Mouse (Mus musculus): ENCODE results near the gene AC140267.1.
A peak's percentile ranks its signal among the peaks of the same experiment; 100 is the strongest.

AC140267.1 gene

DNA sequence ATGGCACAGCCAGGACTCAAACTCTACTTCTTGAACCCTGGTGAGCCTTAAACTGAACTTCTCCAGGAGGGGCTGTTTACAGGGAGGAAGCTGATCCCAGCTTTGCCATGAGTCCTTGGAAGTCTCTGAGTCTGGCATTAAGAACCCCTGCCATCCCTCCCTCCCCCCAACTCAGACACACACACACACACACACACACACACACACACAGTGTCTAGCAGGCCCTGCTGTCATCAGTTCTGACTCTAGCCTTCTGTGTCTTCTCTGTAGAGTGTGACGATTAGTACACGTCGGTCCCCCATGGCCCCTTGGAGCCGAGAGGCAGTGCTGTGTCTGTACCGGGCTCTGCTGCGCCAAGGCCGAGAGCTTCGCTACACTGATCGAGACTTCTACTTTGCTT lies at the start of gene AC140267.1:
Gene AC140267.1, plus strand, starts transcription at position 301 of the 400 bp plus-strand sequence.
- DNase-seq (ENCODE audit: low spot score in 2 of 2): no peak

DNA sequence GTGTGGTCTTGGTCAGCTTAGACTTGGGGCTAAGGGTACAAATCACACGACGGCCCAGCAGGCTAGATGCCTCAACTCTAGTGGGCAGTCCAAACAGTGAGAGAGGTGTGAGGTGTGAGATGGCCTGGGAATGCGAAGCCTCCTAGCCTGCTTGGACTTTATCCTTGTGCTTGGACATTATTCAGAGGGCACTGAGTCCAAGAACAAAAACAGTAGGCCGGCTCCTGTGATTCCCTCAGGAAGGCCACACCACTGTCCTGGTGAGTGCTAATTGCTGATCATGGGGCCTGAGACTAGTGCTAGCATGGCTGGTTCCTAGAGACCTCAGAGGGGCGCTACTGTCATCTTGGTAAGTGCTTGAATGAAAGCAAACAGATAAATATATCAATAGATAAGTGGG lies 46.7 kb upstream of the AC140267.1 start:
- DNase-seq (ENCODE audit: low spot score in 2 of 2): no peak

DNA sequence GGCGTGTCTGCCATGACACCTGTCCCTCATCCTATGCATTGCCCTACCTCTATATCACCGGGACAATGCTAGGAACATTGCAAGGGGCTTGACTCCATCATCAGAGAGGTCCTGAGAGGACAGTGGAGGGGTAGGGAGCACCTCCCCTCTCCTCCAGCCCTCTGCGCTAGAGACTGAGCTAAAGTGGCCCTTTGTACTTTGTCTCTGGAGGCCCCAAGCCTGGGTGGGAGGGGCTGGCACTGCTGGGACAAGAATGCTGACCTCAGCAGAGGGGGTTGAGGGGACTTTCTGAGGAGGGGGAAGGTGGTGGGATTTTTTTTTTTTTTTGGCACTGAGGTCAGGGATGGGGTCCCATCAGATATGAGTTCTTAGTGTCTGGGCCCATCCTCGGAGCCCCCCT lies 45.6 kb upstream of the AC140267.1 start:
- no peak for DNase-seq (ENCODE audit: low spot score in 2 of 2)

DNA sequence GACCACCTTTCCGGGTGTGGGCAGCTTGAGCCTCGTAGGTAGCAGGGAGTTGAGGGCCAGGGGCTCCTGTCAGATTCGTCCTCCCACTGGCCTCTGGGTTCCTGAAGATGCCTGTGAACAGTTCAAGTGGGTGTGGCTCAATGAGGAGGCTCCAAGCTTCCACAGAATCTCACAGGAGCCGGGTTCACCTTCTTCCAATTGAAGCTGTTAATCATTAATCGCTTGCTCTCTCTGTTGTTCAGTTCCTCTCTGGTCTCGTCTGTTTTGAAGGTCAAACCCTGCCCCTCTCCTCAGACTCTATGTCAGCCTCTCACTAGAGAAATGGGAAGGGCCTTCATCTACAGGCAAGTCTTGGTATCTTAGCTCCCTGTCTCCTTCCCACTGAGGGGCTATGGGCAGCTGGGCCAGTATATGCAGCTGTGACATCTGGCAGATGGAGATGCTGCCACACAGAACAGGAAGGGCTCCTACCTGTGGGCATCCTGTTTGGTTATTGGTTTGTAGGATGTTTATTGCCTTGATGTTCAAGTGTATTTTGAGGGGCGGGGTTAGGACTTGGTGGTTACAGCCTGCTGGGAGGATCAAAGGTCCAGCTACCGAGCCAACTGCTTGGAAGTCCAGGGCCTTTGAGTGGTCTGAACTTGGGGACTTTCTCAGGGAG lies 43.9 kb upstream of the AC140267.1 start:
- no peak for DNase-seq (ENCODE audit: low spot score in 2 of 2)

DNA sequence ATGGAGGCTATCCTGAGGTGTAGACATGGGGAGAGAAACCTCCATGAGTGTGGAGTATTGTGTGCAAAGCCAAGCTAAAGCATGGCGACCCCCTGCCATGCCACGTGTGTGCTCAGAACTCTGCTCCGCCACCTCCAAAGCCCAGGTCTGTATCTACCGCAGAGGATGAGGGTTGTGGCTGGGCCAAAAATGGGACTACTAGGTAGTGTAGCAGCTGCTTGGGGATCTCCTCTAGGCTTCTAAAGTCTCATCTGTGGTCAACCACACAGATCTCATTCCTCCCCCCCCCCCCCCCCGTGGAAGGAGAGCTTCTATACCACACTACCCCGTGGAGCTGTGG lies 43.4 kb upstream of the AC140267.1 start:
- no peak for DNase-seq (ENCODE audit: low spot score in 2 of 2)

DNA sequence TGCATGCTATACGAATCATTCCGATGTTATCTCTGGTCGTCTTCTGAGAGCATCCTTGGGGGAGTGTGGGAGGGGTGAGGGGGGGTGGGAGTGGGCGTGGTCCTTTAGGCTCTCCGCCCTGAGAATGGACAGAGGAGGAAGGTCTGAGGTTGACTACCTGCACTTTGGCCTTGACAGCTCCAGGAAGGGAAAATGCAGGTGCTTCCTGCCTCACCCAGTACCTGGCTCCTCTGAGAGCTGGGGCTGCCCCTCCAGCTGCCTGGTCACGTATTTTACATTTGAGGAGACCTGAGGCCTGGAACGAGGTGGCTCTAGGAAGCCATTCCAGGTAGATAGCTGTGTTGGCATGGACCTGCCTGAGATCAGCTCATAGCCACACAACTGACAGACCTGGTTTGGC lies 42.8 kb upstream of the AC140267.1 start:
- DNase-seq (ENCODE audit: low spot score in 2 of 2): no peak

DNA sequence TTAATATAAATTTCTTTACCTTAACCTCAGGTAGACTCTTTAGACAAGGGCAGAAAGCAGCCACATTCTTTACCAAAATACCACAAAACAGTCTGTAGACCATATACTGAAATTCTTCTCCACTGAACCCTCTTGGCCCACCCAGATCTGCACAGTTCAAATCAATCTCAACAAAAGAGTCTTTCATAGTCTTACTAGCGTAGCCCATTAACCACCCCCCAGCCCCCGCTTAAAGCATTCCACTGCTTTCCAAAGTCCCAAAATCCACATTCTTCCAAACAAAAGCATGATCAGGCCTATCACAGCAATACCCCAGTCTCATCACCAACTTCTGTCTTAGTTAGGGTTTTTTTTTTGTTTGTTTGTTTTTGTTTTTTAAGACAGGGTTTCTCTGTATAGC lies 36.1 kb upstream of the AC140267.1 start:
- DNase-seq (ENCODE audit: low spot score in 2 of 2): no peak

DNA sequence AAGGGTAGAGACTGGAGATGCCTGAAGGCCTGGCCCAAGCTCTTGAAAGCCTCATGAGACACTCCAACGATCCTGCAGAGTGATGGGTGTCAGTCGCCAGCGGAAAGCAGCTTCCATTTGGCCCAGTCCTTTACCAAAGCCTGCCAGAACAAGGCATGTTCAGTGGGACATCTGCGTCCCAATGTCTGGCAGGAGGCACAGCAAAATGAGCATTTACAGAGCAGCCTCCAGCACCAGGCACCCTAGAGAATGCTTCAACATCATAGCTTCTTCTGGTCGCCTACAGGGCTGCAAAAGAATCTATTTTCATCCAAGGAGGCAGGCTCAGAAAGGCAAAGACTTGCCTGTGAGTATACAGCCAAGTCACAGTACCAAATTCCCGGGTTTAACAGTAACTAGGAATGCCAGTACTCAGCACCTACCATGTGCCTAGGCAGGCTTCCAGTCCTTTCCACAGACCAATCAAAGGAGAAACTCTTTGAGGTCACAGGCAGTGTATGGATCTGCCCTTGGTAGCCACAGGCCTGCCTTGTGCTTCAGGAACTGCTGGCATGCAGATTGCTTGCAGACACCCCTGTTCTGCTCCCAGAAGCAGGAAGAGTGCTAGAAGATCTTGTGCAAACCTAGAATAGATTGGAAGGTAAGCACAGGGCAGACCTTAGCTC lies 33.4 kb upstream of the AC140267.1 start:
- DNase-seq (ENCODE audit: low spot score in 2 of 2): peak; percentile 58 to 68

DNA sequence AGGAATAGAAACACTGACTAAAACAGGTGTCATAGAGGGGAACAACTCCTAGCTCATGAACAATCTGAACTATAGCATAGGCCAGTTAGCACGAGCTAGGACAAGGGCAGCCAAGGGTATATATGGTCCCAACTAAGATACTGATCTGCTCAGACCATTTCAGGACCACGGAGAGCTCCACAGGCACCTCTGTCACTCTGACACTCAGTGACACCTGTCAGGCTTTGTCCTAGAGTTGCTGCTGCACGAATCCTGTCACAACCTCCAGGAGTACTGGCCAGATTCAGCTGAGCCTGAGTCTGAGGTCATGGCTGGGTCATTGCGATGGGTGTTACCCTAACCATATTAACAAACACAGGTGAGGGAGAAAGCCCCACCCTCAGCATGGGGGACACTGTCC lies 32.2 kb upstream of the AC140267.1 start:
- no peak for DNase-seq (ENCODE audit: low spot score in 2 of 2)

DNA sequence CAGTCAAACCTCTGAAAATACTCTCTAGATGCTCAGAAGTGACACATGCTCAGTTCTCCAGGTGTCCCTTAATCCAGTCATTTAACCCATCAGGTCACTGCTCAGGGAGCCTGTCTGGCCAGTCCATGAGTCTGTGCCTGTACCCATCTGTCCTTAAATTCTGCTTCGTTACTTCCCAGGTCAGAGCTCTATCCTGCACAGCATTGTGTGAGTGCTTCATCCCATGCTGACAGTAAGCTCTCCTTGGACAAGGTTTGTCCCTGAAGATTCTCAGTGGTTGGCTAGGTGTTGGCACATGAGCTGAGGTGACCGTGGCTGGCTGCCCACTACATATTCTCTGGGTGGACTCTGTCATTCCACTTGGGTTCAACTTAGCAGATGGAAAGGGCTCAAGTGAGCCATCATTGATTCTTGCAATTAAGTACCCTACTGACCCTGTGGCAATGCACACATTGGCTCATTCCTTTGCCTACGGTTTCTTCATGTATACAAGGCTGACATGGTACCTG lies 29.5 kb upstream of the AC140267.1 start:
- no peak for DNase-seq (ENCODE audit: low spot score in 2 of 2)

DNA sequence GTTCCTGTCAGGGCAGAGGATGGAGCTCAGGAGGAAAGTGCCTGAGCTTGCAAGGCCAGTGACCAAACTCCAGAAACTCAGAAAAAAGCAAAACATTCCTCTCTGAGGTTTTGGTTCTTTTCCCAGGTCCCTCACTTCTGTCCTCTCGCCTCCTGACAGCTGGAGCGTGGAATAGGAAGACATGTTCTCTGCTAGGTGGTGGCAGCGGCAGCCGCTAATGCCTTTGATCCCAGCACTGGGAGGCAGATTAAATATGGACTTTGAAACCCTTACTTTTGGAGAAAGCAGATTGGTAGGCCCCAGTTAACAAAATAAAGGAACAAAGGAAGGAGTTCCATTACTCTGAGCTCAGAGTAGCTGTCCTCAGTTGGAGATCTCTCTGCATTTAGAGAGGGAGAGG lies 27.2 kb upstream of the AC140267.1 start:
- DNase-seq (ENCODE audit: low spot score in 2 of 2): no peak

DNA sequence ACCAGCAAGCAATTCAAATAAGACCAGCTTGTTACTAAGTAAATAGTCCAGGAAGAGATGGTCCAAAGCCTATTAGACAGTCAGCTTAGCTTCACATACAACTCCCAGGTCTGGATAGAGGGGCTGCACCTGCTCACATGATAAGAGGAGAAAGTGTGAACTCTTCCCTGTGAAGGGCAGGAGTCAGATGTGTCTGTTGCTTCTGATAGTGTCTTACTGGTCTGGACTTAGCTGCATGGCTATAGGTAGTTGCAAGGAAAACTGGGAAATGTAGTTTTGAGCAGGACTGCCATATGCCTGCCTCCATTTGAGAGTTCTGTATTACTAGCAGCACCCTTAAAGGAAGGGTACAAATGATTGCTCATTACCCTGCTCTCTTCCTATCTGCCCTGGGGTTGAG lies 21.9 kb upstream of the AC140267.1 start:
- no peak for DNase-seq (ENCODE audit: low spot score in 2 of 2)

DNA sequence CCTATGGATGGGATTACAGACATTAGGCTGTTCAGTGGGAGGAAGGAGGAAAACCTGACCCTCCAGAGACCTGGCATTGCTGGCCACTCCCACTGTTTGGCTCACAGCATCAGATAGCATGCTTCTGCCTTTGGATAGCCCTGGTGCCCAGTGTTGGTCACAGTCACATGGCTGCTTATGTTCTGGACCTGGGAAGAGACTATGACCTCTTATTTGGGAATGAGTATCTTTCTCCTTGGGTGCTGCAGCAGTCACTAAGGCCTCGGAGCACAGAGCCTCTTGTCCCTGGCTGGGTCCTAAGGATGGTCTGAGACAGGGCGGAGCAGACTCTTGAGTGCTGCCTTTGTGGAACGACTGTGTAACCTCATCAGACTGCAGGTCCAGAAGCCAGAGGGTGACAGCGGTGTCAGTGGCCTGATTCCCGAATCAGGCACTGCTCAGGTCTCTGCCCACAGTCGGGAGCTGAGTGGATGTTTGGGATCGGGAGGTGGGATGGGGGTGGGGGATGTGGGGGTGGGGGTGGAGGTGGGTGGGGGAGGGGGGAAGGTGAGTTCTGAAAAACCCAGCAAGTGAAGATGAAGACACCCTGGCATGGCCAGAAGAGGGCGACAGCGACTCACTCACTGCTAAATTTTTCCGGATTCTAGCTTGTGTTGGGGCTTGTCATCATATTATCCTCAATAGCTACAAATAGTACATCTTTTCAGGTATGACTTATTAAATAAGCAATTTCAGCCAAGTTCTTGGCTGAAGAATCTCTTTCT lies 19.7 kb upstream of the AC140267.1 start:
- peak in 1 of 2 experiments; percentile 53 for DNase-seq (ENCODE audit: low spot score in 2 of 2)

DNA sequence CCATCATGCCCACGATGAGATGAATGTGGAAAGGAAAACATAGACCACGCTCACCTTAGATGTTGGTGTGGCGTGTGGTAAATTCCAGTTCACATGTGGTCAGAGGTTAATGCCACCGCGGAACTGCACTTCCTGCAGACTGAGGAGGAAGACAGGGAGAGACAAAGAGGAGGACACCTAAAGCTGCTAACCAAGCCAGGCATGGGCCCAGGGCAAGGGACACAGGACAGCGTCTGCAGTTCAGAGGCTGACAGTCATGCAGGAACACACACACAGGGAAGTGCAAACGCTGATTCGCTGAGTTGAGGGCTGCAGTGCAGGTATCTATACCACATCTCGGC lies 19.2 kb upstream of the AC140267.1 start:
- no peak for DNase-seq (ENCODE audit: low spot score in 2 of 2)

DNA sequence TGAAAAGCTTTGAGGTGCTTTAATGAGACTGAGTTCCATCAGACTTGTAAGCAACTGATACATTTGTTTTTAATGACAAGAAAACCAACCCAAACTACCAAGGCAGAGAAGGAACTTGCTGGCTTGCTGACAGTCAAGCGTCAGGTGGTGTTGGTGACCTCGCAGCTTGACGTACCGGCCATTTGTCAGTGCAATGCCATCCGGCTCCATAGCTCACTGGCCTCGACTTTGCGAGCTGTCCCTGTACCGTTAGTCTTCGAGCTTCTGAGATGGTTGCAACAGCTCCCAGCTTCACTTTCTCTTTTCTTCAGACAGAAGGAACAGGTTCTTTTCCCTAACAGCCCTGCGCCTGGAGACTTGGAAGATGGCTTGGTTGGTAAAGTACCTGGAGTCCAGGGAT lies 18.2 kb upstream of the AC140267.1 start:
- no peak for DNase-seq (ENCODE audit: low spot score in 2 of 2)

DNA sequence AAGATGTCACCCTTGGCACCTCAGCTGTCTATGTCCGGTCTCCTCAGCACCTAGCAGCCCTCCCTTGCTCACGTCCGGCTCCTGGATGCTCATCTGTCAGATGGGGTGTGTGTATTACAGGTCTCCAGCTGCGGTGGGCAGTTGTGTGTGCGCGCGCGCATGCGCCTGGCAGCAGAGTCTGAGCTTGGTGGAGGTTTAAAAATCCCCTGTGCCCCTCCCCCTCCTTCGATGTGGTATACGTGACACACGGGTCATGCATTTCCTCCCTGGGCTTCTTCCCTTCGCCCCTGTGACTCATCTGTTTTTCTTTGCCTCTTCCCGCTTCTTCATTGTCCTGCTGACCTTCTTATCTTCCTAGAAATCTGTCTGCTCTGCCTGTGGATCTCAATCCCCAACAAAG lies 16.4 kb upstream of the AC140267.1 start:
- no peak for DNase-seq (ENCODE audit: low spot score in 2 of 2)

DNA sequence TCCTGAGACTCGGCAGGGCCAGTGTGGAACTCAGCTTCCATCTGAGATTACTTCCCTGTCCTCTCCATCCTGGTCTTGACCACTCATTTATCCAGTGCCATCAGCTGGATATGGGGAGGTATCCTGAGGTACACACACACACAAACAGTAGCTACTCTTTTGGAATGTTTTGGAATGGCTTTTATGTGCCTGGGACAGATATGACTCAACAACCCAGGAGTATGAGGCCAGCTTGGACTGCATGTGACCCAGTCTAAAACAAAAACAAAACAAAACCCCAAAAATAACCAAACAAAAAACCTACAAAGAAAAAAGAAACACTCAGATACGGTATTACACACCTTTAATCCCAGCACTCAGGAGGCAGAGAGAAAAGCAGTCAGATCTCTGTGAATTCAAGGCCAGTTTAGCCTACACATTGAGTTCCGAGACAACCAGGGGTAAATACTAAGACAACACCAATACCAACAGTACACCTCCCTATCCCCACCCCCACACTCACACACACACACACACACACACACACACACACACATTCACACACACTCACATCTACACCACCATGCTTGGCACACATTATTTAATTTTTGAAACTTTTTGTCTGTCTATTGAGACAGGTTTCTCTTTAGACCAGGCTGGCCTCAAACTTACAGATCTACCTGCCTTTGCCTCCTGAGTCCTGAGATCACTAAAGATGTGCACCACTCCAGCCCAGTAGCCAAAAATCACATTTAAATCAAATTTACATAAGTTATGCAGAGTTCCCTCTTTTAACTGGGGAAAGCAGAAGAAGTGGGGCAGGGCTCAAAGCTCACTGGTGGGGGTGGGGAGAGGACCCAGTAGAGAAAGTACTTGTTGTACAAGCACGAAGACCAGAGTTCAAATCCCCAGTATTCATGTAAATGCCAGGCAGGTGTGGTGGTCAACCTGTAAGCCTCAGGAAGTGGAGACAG lies 15.7 kb upstream of the AC140267.1 start:
- DNase-seq (ENCODE audit: low spot score in 2 of 2): no peak

DNA sequence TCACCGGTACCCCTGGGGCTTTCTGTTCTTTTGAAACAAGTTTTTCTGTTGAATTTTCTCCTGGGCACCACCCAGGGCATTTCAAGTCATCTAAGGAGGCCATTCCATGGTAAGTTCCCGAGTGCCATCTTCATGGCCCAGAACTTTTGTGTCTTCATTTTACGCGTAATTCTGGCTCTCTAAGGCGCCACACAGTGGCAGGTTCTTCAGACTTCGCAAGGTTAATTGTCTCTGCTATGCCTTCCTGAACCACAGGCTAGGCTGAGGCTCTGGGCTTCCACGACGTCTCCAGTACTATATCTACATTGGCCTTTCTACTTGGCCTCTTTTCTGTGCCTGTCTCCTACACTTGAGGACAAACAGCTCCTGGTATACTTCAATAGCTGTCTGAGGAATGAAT lies 14.6 kb upstream of the AC140267.1 start:
- no peak for DNase-seq (ENCODE audit: low spot score in 2 of 2)

DNA sequence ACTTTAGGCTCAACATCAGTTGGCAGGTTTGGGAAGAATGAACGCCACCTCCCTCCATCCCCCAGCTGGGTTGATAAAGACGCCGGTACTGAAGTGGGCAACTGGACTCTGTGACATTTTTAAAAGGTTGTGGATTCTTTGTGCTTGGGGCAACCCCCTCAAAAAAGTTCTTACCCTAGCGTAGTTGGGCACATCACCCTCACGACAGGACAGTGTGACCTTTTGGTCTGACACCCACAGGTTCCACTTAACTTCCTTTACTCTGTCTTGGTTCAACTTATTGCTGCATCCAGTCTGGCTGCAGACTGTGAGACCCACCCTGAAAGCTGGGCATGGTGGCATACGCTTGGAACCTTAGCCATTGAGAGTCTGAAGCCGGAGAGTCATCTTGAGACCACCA lies 11.9 kb upstream of the AC140267.1 start:
- no peak for DNase-seq (ENCODE audit: low spot score in 2 of 2)

DNA sequence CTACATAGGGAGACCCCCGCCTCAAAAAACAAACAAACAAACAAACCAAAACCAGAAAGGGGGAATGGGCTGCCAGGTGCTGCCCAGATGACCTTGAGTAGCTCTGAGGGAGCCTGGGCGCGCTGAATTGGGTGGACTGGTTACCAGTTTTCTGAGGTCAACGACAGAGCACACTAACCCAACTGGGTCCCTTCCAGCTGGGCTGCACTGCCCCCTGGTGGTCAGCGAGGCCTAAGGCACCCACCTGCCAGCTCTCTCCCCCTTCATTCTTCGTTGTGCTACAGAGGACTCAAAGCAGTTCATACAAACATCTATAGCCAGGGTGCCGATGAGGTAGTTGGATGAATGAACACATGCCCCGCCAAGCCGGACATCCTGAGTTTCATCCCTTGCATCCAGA lies 10.4 kb upstream of the AC140267.1 start:
- peak; percentile 54 to 76 for DNase-seq (ENCODE audit: low spot score in 2 of 2)

DNA sequence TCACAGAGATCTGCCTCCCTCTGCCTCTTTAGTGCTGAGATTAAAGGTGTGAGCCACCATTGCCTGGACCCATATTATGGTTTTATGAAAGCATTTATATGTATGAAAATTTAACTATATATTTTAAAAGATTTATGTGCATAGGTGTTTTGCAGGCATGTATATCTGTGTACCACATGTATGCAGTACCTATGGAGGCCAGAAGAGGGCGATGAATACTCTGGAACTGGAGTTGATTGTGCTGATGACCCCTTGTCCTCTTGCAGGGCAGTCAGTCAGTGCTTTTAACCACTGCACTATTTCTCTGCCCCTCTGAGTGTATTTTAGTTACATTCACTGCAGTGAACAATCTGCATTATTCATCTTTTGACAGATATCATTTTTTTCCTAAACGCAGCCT lies 9.8 kb upstream of the AC140267.1 start:
- DNase-seq (ENCODE audit: low spot score in 2 of 2): peak in 1 of 2 experiments; percentile 64
